Mouse (Mus musculus): ENCODE data around the gene Cubn. TPM values are rescaled to one million over a fixed set of nuclear protein-coding genes. Genes with fewer than 3 reads are reported as not detected.

Gene Cubn
- polyA plus RNA-seq, 1 experiment from 2014 or later = 1.1 TPM

DNA sequence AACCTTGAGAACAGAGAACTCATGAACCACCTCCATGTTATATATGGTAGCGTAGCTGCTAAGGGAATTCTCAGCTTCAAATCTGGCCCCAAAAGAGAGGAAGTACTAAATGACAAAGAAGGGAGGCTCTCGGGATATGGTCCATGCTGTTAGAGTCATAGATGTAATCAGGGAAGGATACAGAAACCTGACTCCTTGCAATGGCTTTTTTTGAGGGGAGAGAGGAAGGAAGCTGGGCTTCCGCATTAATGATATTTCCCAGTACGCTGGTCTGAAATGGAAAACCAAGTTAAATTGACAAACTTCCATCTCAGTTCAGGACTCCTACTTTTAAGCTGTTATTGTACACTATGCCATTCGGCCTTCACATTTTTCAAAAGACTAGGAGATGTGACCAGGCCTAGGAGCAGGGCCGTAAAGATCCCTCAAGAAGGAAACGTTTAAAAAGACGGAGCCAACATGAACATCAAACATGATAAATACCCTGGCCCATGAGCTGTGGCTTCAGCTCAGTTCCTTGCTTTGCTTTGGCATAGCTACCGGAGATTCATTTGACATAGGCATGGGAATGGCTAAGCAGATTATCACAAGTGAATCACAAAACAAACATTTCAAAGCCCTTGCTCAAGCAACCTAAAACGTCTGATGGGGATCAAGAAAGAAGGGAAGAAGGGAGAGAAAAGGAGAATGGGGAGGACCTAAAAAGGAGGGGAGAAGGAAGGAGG is 120.4 kb downstream of the Cubn start:
- no peaks in the 10 kb centered on the region for H3K27me3 ChIP-seq
- ChIA-PET CTCF (interaction anchor here (1.1 to 2.8 kb wide), 5 partner anchors 13 to 38 kb away, joined by 3 to 7 read pairs (median 3); no protein-coding TSS in a partner anchor), POLR2A (interaction anchor here (0.7 kb wide), 1 partner anchor 37 kb away, joined by 3 read pairs; no protein-coding TSS in a partner anchor)
- TF ChIP-seq CTCF (IDR thresholded peaks at IDR 0.05) = no peak
- DNase-seq (ENCODE audit: low read depth, low spot score) = no peak
- in situ Hi-C loops (cut with MboI; ENCODE audit: low pct_unique_long_range_greater_than_20kb) = no loop called here
- ATAC-seq = peak; percentile 58

DNA sequence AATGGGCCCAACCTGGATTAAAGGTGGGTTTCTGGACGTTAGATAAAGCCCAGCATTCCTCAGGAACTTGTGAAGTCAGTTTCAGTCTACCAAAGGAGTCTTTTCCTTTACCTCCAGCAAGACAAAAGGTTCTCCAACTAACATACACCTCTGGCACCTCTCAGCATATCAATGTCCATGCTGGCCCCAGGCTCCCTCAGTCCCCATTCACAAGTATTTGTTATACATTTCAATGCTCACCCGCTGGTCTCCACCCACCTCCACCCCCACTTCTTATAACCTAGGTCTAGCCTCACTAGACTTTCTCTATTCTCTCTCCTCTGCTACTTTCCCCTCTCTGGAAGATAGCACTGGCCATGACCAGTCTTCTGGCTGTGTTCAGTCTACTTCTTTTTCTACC is 121.1 kb downstream of the Cubn start:
- no peaks in the 10 kb centered on the region for H3K27me3 ChIP-seq
- DNase-seq (ENCODE audit: low read depth, low spot score) (no peak), ATAC-seq (no peak)
- TF ChIP-seq CTCF (IDR thresholded peaks at IDR 0.05) = no peak
- POLR2A ChIA-PET = no interaction called here
- CTCF ChIA-PET = interaction anchor here (1.3 to 1.5 kb wide), 3 partner anchors 26 to 168 kb away, joined by 3 read pairs; no protein-coding TSS in a partner anchor
- in situ Hi-C loops (cut with MboI; ENCODE audit: low pct_unique_long_range_greater_than_20kb) = no loop called here

DNA sequence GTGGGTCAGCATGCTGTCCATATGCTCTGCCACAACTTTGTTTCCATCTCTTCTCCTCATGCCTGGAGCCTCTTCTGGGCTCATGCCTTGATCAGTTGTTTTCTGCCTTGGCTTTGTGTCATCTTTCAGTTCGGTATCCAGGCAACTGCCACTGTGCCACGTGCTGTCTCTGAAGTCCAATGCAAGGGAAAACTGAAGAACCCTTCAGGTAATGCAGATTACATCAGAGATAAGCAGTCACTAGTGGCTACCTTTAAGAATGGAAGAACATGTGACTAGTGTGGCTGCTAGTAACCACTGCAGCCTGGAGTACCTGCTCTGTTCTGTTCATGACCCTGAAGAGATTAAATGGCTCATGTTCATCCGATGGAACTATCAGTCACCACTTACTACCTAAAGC is 123.1 kb downstream of the Cubn start:
- no peaks in the 10 kb centered on the region for H3K27me3 ChIP-seq
- DNase-seq (ENCODE audit: low read depth, low spot score) (no peak), ATAC-seq (no peak)
- in situ Hi-C loops (cut with MboI; ENCODE audit: low pct_unique_long_range_greater_than_20kb) = no loop called here
- ChIA-PET POLR2A (no interaction called here), CTCF (interaction anchor here (1.0 to 2.0 kb wide), 4 partner anchors 19 to 213 kb away, joined by 3 to 5 read pairs (median 3); no protein-coding TSS in a partner anchor)
- no peak for TF ChIP-seq CTCF (IDR thresholded peaks at IDR 0.05)

DNA sequence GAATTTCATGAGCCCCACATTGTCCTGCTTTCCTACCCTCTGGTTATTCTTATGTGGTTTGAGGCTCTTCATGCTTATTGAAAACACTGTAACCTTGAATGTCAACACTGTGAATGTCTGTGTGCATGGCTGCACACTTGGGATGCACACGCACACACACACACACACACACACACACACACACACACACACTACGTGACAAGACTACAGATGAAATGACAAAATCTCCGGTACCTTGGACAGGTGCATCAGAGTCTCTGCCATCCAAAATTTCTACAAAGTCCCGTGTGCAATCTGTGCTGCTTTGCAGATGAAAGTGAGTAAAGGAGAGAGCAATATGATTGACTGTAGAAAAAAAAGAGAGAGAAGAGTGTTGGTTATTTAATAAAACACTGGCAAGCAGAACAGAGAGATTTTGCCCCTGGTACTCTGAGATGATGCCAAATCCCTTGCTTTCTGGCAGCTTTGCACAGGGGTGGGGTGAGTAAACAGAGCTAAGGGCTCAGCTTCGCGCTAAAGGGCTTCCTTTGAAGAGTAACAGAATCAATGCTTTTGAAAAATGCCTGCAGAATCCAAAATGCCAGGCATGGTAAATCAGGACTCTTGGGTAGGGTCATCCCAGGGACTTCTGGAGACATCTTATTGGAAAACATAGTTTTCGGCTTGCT is 133.6 kb downstream of the Cubn start:
- ATAC-seq (no peak), DNase-seq (ENCODE audit: low read depth, low spot score) (no peak)
- ChIA-PET CTCF (interaction anchor here (1.9 kb wide), 1 partner anchor 10 kb away, joined by 5 read pairs; no protein-coding TSS in a partner anchor), POLR2A (no interaction called here)
- no peak for TF ChIP-seq CTCF (IDR thresholded peaks at IDR 0.05)
- in situ Hi-C loops (cut with MboI; ENCODE audit: low pct_unique_long_range_greater_than_20kb) = no loop called here
- H3K27me3 ChIP-seq = no peaks in the 10 kb centered on the region

DNA sequence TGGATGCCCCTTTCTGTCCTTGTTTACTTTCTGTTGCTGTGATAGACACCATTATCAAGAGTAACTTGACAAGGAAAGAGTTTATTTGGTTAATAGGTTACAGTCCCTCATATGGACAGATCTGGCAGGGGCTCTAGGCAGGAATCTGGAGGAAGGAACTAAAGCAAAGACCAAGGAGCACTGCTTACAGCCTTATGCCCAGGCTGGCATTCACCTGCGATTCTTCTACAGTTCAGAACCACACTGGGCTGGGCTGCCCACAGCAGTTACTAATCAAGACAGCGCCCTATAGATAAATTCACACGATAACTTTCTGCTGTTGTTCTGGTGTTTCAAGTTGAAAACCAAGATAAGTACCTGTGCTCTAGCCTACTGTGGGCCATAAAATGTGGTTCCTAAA is 138.8 kb downstream of the Cubn start:
- no peak for ATAC-seq

DNA sequence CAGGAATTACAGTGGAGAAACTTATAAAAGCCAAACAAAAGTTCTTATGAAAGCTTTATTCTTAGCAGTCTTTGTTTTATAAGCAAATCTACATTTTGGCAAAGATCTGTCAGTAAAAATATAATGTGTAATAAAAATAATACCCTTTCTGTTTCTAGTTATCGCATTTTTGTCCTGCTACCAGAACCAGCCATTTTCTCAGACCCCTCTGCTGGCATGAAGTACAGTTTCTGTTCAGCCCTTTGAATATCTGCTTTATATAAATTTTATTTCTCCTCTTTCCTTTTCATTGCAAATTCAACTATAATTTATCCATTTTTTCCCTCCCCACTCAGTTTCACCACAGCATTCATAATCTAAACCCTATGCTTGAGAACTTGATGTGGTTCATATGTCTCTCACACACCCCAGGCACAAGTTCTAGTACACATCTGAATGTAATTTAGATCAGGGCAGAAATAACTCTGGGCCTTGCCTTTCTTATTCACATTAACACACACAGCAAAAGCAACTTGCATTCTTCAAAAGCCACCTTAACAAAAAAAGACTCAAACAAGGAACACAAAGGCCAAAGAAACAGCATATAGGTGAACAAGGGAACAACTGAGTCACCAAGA is 139.4 kb downstream of the Cubn start:
- no peak for TF ChIP-seq CTCF (IDR thresholded peaks at IDR 0.05)
- POLR2A ChIA-PET = no interaction called here
- no peak for ATAC-seq

More for the DNA sequence above, 138.8 kb downstream of the Cubn start:
- no peaks in the 10 kb centered on the region for H3K27me3 ChIP-seq
- no peak for DNase-seq (ENCODE audit: low read depth, low spot score)
- ChIA-PET POLR2A (no interaction called here), CTCF (no interaction called here)
- no peak for TF ChIP-seq CTCF (IDR thresholded peaks at IDR 0.05)
- in situ Hi-C loops (cut with MboI; ENCODE audit: low pct_unique_long_range_greater_than_20kb) = no loop called here

DNA sequence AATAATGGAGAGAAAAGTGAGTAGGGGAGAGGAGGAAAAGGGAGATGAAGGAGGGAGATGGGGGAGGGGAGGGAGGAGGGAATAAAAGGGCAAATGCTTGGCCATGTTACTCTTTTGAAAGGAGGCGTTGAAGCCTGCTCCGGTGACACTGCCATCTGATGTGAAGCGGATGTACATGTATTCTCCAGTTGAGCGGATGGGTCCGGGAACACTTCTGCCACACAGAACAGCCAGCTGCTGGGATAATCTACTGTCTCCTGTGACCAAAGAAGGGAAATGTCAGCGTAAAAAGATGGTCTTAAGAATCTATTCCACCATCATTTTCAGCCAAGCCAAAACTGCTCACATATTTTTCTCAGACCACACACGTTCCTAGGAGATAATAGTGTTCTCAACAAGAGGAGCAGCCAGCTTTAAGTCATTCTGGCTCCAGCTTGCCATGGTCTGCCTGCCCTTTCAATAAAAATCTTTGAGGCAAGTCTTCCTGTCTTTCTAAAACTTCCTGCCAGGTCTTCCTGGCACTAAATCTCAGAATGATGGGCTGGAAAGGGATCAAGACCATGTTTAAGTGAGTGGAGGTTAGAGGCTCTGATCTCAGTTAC is 149.2 kb downstream of the Cubn start:
- DNase-seq (ENCODE audit: low read depth, low spot score) (no peak), ATAC-seq (no peak)
- ChIA-PET POLR2A (no interaction called here), CTCF (no interaction called here)
- no peaks in the 10 kb centered on the region for H3K27me3 ChIP-seq
- in situ Hi-C loops (cut with MboI; ENCODE audit: low pct_unique_long_range_greater_than_20kb) = no loop called here
- TF ChIP-seq CTCF (IDR thresholded peaks at IDR 0.05) = no peak

More for the DNA sequence above, 139.4 kb downstream of the Cubn start:
- CTCF ChIA-PET = interaction anchor here (1.2 kb wide), 1 partner anchor 11 kb away, joined by 3 read pairs; no protein-coding TSS in a partner anchor
- no peaks in the 10 kb centered on the region for H3K27me3 ChIP-seq
- no peak for DNase-seq (ENCODE audit: low read depth, low spot score)
- in situ Hi-C loops (cut with MboI; ENCODE audit: low pct_unique_long_range_greater_than_20kb) = no loop called here

DNA sequence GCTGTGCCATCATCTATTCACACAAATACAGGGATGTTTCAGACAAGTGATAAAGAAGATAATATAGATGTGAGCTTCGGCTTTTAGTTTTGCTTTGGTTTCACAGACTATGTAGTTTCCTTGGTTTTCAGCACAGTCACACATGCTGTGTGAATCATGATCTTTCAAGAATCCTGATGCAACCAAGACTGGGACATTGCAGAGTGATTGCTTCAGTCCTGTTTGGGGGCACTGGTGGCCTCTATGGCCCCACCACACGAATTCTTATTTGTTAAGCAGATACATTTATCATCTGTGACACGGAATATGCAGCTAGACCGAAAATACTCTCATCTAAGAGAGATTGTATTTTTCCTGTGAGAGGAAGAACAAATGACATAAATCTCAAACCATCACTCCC is 156.2 kb downstream of the Cubn start:
- TF ChIP-seq CTCF (IDR thresholded peaks at IDR 0.05) = no peak
- DNase-seq (ENCODE audit: low read depth, low spot score) = no peak
- ChIA-PET POLR2A (no interaction called here), CTCF (interaction anchor here (0.9 kb wide), 1 partner anchor 11 kb away, joined by 4 read pairs; no protein-coding TSS in a partner anchor)
- ATAC-seq = no peak
- in situ Hi-C loops (cut with MboI; ENCODE audit: low pct_unique_long_range_greater_than_20kb) = no loop called here
- no peaks in the 10 kb centered on the region for H3K27me3 ChIP-seq

DNA sequence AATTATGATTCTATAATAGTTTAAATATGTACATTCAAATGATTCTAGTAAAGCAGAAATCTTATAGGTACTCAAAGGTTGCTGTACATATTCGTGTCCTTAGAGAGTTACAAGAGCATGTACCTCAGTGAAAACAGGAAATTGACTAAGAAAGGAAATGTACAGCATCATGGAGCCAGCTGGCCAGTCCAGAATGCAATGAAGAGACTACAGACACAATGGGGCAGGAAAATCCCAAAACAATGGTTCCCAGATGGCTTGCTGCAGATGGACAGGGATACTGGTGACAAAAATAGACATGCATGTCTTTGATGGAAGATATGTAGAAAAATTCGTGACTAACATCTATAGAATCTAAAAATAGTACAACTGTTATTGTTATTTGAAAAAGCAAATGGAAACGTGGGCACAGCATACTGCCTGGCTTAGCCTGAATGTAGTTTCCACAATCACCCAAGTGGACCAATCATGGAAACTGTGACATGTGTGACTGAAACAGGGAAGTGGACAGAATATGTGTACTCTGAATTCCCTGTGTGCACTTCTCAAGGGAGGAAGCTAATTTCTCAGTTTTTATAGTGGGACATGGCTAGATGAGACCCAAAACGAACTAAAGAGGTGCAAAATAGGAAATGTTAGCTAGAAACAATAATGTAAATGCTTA is 161.7 kb downstream of the Cubn start:
- in situ Hi-C loops (cut with MboI; ENCODE audit: low pct_unique_long_range_greater_than_20kb) = no loop called here
- CTCF ChIA-PET = interaction anchor here (1.0 kb wide), 1 partner anchor 8 kb away, joined by 3 read pairs; no protein-coding TSS in a partner anchor
- POLR2A ChIA-PET = no interaction called here
- ATAC-seq (no peak), DNase-seq (ENCODE audit: low read depth, low spot score) (no peak)
- TF ChIP-seq CTCF (IDR thresholded peaks at IDR 0.05) = no peak
- no peaks in the 10 kb centered on the region for H3K27me3 ChIP-seq

DNA sequence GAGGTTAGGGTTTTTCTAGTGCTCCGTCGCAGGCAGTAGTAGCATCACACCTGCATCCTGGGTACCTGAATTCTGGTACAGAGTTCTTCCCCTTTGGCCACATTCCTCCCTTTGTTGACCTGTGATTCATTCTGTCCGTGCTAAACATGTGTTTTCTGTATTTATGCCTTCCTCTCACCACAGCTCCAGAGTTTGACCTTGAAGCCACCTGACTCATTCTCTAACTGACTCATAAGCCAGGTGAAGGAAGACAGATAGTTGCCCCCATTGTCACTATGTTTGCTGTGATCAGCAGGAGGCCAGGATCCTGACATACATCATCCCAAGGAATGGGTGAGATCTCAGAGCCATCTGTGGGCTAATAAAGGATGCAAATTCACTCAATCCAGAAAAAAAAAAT is 188.2 kb downstream of the Cubn start:
- H3K27me3 ChIP-seq = no peaks in the 10 kb centered on the region
- ChIA-PET POLR2A (no interaction called here), CTCF (interaction anchor here (1.0 to 1.8 kb wide), 6 partner anchors 10 to 293 kb away, joined by 3 to 5 read pairs (median 4); no protein-coding TSS in a partner anchor)
- no peak for DNase-seq (ENCODE audit: low read depth, low spot score)
- no peak for TF ChIP-seq CTCF (IDR thresholded peaks at IDR 0.05)
- in situ Hi-C loops (cut with MboI; ENCODE audit: low pct_unique_long_range_greater_than_20kb) = no loop called here
- no peak for ATAC-seq
